In the genomic region with DNA sequence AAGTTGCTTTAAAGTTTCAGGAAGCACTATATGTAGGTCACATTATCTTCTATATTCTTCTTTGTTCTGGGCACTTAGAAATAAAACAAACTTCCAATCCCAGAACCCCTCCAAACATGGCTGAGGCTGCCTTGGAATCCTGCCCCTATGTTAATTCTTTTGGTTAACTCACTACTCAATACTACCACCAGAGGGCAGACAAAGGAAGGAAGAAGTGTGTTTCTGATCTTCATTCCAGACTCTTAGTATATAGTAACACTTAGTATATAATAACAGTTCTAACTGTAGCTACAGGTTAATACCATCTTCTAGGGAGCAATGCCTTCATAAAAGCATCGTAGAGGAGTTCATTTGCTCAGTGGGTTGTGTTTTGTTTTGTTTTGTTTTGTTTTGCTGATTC, we compare ENCODE assay signal across 8 mouse cellular contexts. TPM values are rescaled to one million over a fixed set of nuclear protein-coding genes. Genes with fewer than 3 reads are reported as not detected.
DNase-seq lines count a peak whose midpoint lies in the region; ATAC-seq and TF ChIP-seq lines count a peak whose summit lies in the region.

No protein-coding gene starts in this region.

- H3K27ac ChIP-seq in heart, postnatal 0 days (ENCODE audit: low read depth): no peak overlapping the region
- no peak overlapping the region for H3K27ac ChIP-seq in midbrain, embryonic 14.5 days (replicated peaks; ENCODE audit: low read depth, low read length)
- H3K27ac ChIP-seq in midbrain, embryonic 10.5 days (replicated peaks): no peak overlapping the region

- H3K36me3 ChIP-seq in heart, postnatal 0 days (replicated peaks; ENCODE audit: control insufficient read depth, insufficient read depth, low read length): no peaks in the 10 kb centered on the region
- no peaks in the 10 kb centered on the region for H3K36me3 ChIP-seq in midbrain, embryonic 14.5 days (ENCODE audit: control insufficient read depth, insufficient read depth, low read length)
- no peaks in the 10 kb centered on the region for H3K36me3 ChIP-seq in midbrain, embryonic 10.5 days

- no peak overlapping the region for H3K9ac ChIP-seq in heart, postnatal 0 days (replicated peaks; ENCODE audit: low read depth, low read length)
- no peak overlapping the region for H3K9ac ChIP-seq in midbrain, embryonic 14.5 days (replicated peaks; ENCODE audit: low read length)

- H3K4me2 ChIP-seq in heart, postnatal 0 days (ENCODE audit: low read depth, low read length): no peak overlapping the region
- no peak overlapping the region for H3K4me2 ChIP-seq in midbrain, embryonic 14.5 days (ENCODE audit: low read length)

- H3K4me3 ChIP-seq in heart, postnatal 0 days (ENCODE audit: low read depth, low read length): no peak overlapping the region
- no peak overlapping the region for H3K4me3 ChIP-seq in midbrain, embryonic 14.5 days (replicated peaks; ENCODE audit: low read depth, low read length)
- no peak overlapping the region for H3K4me3 ChIP-seq in midbrain, embryonic 10.5 days

- H3K9me3 ChIP-seq in heart, postnatal 0 days (replicated peaks; ENCODE audit: control insufficient read depth, low read length): no peaks in the 10 kb centered on the region
- no peaks in the 10 kb centered on the region for H3K9me3 ChIP-seq in midbrain, embryonic 14.5 days (ENCODE audit: control insufficient read depth, low read length)
- no peaks in the 10 kb centered on the region for H3K9me3 ChIP-seq in midbrain, embryonic 10.5 days (replicated peaks)

- WGBS in heart, postnatal 0 days: 57% methylated on average over 1 of the region's 1 CpGs
- WGBS in midbrain, embryonic 14.5 days: 87% methylated on average over 1 of the region's 1 CpGs
- 83% methylated on average over 1 of the region's 1 CpGs for WGBS in midbrain, embryonic 10.5 days

- peak; percentile 69 for DNase-seq in heart, postnatal 0 days (ENCODE audit: low spot score)
- DNase-seq in heart, postnatal 25 days (ENCODE audit: low spot score): no peak
- DNase-seq in midbrain, embryonic 14.5 days: peak; percentile 82
- DNase-seq in midbrain, embryonic 10.5 days (ENCODE audit: low spot score): no peak
- DNase-seq in adipocyte (ENCODE audit: low spot score): peak; percentile 71
- peak; percentile 62 for DNase-seq in lung, postnatal 36 days
- DNase-seq in adrenal gland, postnatal 25 days: no peak
- DNase-seq in testis, postnatal 10 days (ENCODE audit: low spot score): no peak

- ATAC-seq in heart, postnatal 0 days (ENCODE audit: insufficient read depth, low read depth): no peak
- no peak for ATAC-seq in midbrain, embryonic 14.5 days (ENCODE audit: low FRiP score, low TSS enrichment)

- intact Hi-C loops in heart, postnatal 25 days (cut with DNase I): loop anchor here (5.0 to 10.0 kb wide), 2 partner anchors 232 to 955 kb away; a partner anchor contains a TSS

- peak; percentile 81 for TF ChIP-seq CTCF in heart, postnatal 0 days (IDR thresholded peaks at IDR 0.05; ENCODE audit: low read depth)

- no peak for TF ChIP-seq EP300 in heart, postnatal 0 days (IDR thresholded peaks at IDR 0.05; ENCODE audit: low read depth)

- H3K4me1 ChIP-seq in heart, postnatal 0 days (ENCODE audit: control insufficient read depth, insufficient read depth): peaks cover 8% of the 10 kb centered on the region; the same call in 1 of the 2 replicates
- H3K4me1 ChIP-seq in midbrain, embryonic 14.5 days (ENCODE audit: control insufficient read depth, insufficient read depth, low read length): no peaks in the 10 kb centered on the region
- peaks cover 9% of the 10 kb centered on the region for H3K4me1 ChIP-seq in midbrain, embryonic 10.5 days

- H3K27me3 ChIP-seq in heart, postnatal 0 days (ENCODE audit: control insufficient read depth, insufficient read depth, low read length): no peaks in the 10 kb centered on the region
- H3K27me3 ChIP-seq in midbrain, embryonic 14.5 days (ENCODE audit: control insufficient read depth, insufficient read depth, low read length): no peaks in the 10 kb centered on the region
- H3K27me3 ChIP-seq in midbrain, embryonic 10.5 days (ENCODE audit: low read depth, poor library complexity, severe bottlenecking): no peaks in the 10 kb centered on the region

RNA-seq across cellular contexts. Expression of a gene that starts 32.6 kb away (rescaled TPM):
- 8.4 and 11.2 TPM in 2 replicates for total RNA-seq in heart, postnatal 0 days (2014; rRNA removed; ENCODE audit: low replicate concordance)
- polyA plus RNA-seq in heart, postnatal 0 days (2015; fragmentation: Nextera tagmentation; extraction: Ambion mirVana): 8.3 and 9.0 TPM in 2 replicates
- total RNA-seq in heart, postnatal 25 days (2021): 1 to 10 TPM; 6.6 to 8.0 TPM
- polyA plus RNA-seq in midbrain, embryonic 14.5 days (2014; fragmentation: Nextera tagmentation; extraction: Ambion mirVana): 0.45 and 1.3 TPM in 2 replicates
- 0.05 and 0.12 TPM in 2 replicates for polyA plus RNA-seq in midbrain, embryonic 10.5 days (2016; fragmentation: Nextera tagmentation; extraction: Ambion mirVana)
- total RNA-seq in adrenal gland, postnatal 25 days (2021): 10.9 and 11.7 TPM in 2 replicates

Comparison
In these comparisons a context has a peak if more than half of its experiments do, and no peak if none do; other contexts are left out.
1. DNase-seq: peak in heart, postnatal 0 days (single experiment), midbrain, embryonic 14.5 days (single experiment), adipocyte (single experiment) and lung, postnatal 36 days (single experiment); none in heart, postnatal 25 days (single experiment), midbrain, embryonic 10.5 days (single experiment), adrenal gland, postnatal 25 days (single experiment) and testis, postnatal 10 days (single experiment).